Mouse (Mus musculus): Measurements from ENCODE around the gene 2410137M14Rik. TPM values are rescaled to one million over a fixed set of nuclear protein-coding genes. Genes with fewer than 3 reads are reported as not detected.

The 2410137M14Rik gene
- polyA plus RNA-seq, 1 experiment from 2014 or later = not detected

DNA sequence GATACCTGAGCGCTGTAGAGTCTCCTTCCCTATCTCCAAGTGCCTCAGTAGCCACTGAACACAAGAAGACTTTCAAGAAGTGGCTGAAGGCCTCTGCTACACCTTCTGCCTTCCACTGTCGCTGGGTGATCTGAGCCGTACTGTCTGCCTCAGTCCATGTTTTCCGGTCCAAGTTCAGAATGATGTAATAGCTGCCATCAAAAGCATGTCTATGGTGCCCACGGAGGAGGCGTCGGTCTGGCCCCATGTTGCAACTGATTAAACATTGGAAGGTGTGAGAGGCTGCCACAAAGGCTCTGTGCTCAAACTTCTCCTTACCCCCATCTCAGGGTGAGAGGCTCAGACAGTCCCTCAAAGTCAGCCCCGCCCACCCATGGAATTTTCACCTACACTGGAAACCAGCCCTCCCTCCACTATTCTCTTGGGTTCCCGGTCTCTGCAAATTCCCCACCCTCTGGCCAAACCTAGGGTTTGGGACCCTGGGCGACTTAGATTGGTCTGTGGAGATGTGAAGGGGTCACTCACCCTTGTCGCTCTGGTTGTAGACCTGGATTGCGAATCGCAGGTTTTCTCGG, 10.6 kb downstream of the 2410137M14Rik start:
- H3K9ac ChIP-seq = no peak overlapping the region
- ATAC-seq (replicated peaks; ENCODE audit: insufficient number of reproducible peaks, insufficient read depth, low FRiP score, low read depth) = no peak

DNA sequence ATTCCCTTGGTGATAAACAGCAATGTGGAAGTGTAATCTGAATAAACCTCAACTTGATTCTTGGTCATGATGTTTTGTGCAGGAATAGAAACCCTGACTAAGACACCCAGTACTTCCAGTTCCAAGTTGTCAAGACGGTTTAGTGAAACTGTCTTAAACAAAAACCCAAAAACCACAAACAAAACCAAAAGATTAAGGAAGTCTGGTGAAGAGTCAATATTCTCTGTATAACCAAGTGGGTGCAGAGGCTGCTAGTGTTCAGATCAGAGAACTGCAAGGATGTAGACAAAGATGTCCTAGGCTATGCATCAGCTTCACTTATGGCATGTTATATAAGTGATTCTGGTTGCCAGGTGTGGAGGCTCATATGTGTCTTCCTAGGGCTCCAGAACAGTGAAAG, 14.2 kb downstream of the 2410137M14Rik start:
- Histone ChIP-seq H3K36me3 (no peaks in the 10 kb centered on the region), H3K27ac (no peak overlapping the region), H3K4me2 (no peak overlapping the region), H3K27me3 (no peaks in the 10 kb centered on the region), H3K4me1 (replicated peaks) (no peaks in the 10 kb centered on the region), H3K9ac (no peak overlapping the region), H3K9me3 (replicated peaks) (no peaks in the 10 kb centered on the region), H3K4me3 (no peak overlapping the region)
- 70% methylated on average over 1 of the region's 1 CpGs for WGBS
- ATAC-seq (replicated peaks; ENCODE audit: insufficient number of reproducible peaks, insufficient read depth, low FRiP score, low read depth) = no peak

More for the DNA sequence above, 10.6 kb downstream of the 2410137M14Rik start:
- no peaks in the 10 kb centered on the region for H3K4me1 ChIP-seq (replicated peaks)
- WGBS = 74% methylated on average over 14 of the region's 14 CpGs
- H3K36me3 ChIP-seq = no peaks in the 10 kb centered on the region
- no peak overlapping the region for H3K27ac ChIP-seq
- no peaks in the 10 kb centered on the region for H3K9me3 ChIP-seq (replicated peaks)
- no peaks in the 10 kb centered on the region for H3K27me3 ChIP-seq
- no peak overlapping the region for H3K4me3 ChIP-seq
- no peak overlapping the region for H3K4me2 ChIP-seq

DNA sequence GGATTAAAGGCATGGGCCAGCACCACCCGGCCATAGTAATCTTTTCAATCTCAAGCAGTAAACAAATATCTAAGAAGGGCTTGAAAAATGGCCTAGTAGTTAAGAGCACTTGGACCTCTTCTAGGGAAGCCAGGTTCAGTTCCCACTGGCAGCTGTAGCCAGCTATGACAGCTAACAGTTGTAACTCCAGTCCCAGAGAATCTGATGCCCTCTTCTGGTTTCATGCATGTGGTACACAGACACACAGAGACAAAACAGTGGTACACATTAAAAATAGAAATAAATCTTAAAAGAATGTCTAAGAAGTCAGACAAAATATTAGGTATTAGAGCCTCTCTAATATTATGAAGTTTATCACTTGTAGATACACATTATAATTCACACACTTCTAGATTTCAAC, 19.9 kb downstream of the 2410137M14Rik start:
- Histone ChIP-seq H3K9ac (no peak overlapping the region), H3K27me3 (no peaks in the 10 kb centered on the region), H3K4me2 (no peak overlapping the region), H3K4me3 (no peak overlapping the region), H3K9me3 (replicated peaks) (no peaks in the 10 kb centered on the region), H3K27ac (no peak overlapping the region), H3K36me3 (peaks cover 4% of the 10 kb centered on the region), H3K4me1 (replicated peaks) (peaks cover 14% of the 10 kb centered on the region)
- no peak for ATAC-seq (replicated peaks; ENCODE audit: insufficient number of reproducible peaks, insufficient read depth, low FRiP score, low read depth)
- 60% methylated on average over 1 of the region's 1 CpGs for WGBS

- Histone ChIP-seq H3K27ac (peak overlapping the region; percentile 87), H3K27me3 (no peaks in the 10 kb centered on the region), H3K9ac (peak overlapping the region; percentile 69), H3K36me3 (peaks cover 16% of the 10 kb centered on the region), H3K4me2 (peak overlapping the region; percentile 83), H3K4me3 (peak overlapping the region; percentile 76), H3K9me3 (replicated peaks) (no peaks in the 10 kb centered on the region), H3K4me1 (replicated peaks) (peaks cover 14% of the 10 kb centered on the region)
- WGBS = 11% methylated on average over 12 of the region's 12 CpGs
- no peak for ATAC-seq (replicated peaks; ENCODE audit: insufficient number of reproducible peaks, insufficient read depth, low FRiP score, low read depth)
These were observed 22.2 kb downstream of the 2410137M14Rik start for GRCm38 (mm10) chr17:36958884-36959283.

GRCm38 (mm10) chr17:36957999-36958743, 22.9 kb downstream of the 2410137M14Rik start, which contains the start of the genes Znrd1 and Znrd1as:
Gene Znrd1, minus strand, starts transcription at chr17:36958559.
Gene Znrd1as, plus strand, starts transcription at chr17:36958592.
- Histone ChIP-seq H3K9ac (peak within 1 kb of the TSS; percentile 79), H3K27ac (peak within 1 kb of the TSS; percentile 87), H3K36me3 (peaks cover 16% of the 10 kb centered on the region), H3K4me1 (replicated peaks) (peaks cover 14% of the 10 kb centered on the region), H3K27me3 (no peaks in the 10 kb centered on the region), H3K4me3 (peak within 1 kb of the TSS; percentile 76), H3K4me2 (peak within 1 kb of the TSS; percentile 83), H3K9me3 (replicated peaks) (no peaks in the 10 kb centered on the region)
- under 1% methylated on average over 46 of the region's 46 CpGs for WGBS
- peak; percentile 96 for ATAC-seq (replicated peaks; ENCODE audit: insufficient number of reproducible peaks, insufficient read depth, low FRiP score, low read depth)

DNA sequence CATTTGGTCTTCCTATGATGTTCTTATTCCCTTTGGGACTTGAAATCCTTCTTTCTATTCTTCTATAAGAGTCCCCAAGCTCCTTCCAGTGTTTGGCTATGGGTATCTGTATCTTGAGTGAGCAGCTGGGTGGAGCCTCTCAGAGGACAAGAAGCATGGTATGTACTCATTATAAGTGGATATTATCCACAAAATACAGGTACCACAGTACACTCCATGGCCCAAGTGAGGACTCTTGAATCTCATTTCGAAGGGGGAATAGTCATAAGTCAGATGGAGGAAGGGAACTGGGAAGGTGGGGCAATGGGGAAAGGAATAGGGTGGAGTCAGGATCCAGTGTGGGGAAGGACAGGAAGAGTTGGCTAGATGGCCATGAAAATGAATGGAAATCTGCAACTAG, 28.0 kb downstream of the 2410137M14Rik start:
- Histone ChIP-seq H3K27ac (no peak overlapping the region), H3K4me2 (no peak overlapping the region), H3K4me3 (no peak overlapping the region), H3K4me1 (replicated peaks) (peaks cover 16% of the 10 kb centered on the region), H3K36me3 (peaks cover 26% of the 10 kb centered on the region), H3K27me3 (no peaks in the 10 kb centered on the region), H3K9ac (no peak overlapping the region), H3K9me3 (replicated peaks) (no peaks in the 10 kb centered on the region)
- 88% methylated on average over 1 of the region's 1 CpGs for WGBS
- ATAC-seq (replicated peaks; ENCODE audit: insufficient number of reproducible peaks, insufficient read depth, low FRiP score, low read depth) = no peak

DNA sequence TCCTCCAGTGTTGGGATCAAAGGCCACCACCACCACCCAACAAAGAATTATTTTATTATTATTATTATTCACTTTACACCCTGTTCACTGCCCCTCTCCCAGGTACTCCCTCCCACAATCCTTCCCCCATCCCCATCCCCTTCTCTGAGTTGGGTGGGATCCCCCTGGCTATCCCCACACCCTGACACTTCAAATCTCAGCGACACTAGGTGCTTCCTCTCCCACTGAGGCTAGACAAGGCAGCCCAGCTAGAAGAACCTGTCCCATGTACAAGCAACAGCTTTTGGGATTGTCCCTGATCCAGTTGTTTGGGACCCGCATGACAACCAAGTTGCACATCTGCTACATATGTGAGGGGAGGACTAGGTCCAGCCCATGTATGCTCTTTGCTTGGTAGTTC, 28.4 kb downstream of the 2410137M14Rik start:
- 75% methylated on average over 2 of the region's 2 CpGs for WGBS
- H3K36me3 ChIP-seq = peaks cover 26% of the 10 kb centered on the region
- ATAC-seq (replicated peaks; ENCODE audit: insufficient number of reproducible peaks, insufficient read depth, low FRiP score, low read depth) = no peak

DNA sequence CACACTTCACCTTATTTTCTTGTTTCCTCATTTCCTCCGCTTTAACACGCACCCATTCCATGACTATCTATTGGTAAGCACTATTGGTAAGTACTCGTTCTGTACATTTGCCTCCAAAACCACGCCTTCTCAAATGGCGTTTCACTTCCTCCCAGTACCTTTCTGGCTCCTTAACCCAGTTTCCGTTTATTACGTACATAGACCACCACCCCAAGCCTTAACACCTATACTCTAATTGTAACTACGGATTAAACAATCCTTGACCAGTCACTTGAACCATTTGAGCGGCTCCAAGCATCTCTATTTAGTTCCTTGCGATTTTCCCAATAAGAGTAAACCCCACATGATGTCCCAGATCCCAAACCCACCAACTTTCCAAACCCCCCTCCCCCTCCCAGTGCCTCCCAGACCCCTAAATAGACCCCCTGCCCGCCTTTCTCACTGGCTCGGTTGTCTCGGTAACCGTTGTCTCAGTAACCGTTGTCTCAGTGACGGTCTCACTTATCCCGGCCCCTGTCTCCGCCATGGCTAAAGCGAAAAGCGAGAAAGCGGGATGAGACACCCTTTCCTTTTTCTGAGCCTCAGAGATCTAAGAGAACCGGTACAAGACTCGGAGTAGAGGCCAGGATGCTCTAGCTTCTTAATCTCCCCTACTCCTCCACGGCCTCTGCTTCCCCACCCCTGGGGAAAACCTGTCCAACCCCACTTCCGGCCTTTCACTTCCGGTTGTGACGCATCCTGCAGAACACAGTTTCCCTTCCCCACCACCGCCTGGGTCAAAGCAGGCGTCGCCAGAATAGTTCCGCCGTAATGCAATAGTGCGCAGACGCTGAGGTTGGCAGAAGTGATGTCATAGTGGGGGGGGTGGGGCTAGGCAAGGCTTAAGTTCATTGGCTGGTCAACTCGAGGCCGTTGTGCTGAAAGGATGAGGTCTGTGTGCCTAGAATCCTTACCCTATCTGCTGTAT, 29.8 kb downstream of the 2410137M14Rik start, which contains the start of gene Ppp1r11:
Gene Ppp1r11 (minus strand): TSS at position 761 of the 967 bp plus-strand sequence.
- peak within 1 kb of the TSS; percentile 73 for H3K9ac ChIP-seq
- H3K27ac ChIP-seq = peak within 1 kb of the TSS; percentile 75
- H3K27me3 ChIP-seq = peaks cover 10% of the 10 kb centered on the region
- WGBS = 2% methylated on average over 36 of the region's 36 CpGs
- H3K4me1 ChIP-seq (replicated peaks) = peaks cover 23% of the 10 kb centered on the region
- H3K4me3 ChIP-seq = peak within 1 kb of the TSS; percentile 87
- peak within 1 kb of the TSS; percentile 68 for H3K4me2 ChIP-seq
- peaks cover 23% of the 10 kb centered on the region for H3K36me3 ChIP-seq
- ATAC-seq (replicated peaks; ENCODE audit: insufficient number of reproducible peaks, insufficient read depth, low FRiP score, low read depth) = peak; percentile 96
- no peaks in the 10 kb centered on the region for H3K9me3 ChIP-seq (replicated peaks)

More for the DNA sequence above, 28.4 kb downstream of the 2410137M14Rik start:
- H3K4me1 ChIP-seq (replicated peaks) = peaks cover 15% of the 10 kb centered on the region
- no peak overlapping the region for H3K4me2 ChIP-seq
- H3K27ac ChIP-seq = no peak overlapping the region
- H3K9me3 ChIP-seq (replicated peaks) = no peaks in the 10 kb centered on the region
- no peak overlapping the region for H3K9ac ChIP-seq
- H3K27me3 ChIP-seq = peaks cover under 1% of the 10 kb centered on the region; the same call in 1 of the 2 replicates
- no peak overlapping the region for H3K4me3 ChIP-seq

DNA sequence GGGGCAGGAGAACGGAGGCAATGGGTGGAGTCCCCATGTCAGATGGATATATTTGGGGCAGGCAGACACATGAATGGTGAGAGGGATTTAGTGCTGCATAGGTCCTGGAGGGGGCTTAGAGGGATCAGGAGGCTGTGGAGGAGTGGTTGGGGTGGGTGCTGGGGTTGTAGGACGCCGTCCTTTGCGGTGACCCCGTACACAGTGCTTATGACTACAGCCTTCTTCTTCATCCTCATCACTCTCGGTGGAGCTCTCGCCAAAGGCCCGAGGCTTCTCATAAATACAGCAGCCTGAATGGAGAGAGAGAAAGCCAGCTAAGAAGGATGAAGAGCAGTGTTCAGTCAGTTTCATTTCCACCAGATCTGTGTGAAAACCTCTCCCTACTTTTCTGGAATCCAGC, 31.8 kb downstream of the 2410137M14Rik start:
- peaks cover 30% of the 10 kb centered on the region for H3K27me3 ChIP-seq
- H3K9ac ChIP-seq = no peak overlapping the region
- H3K4me3 ChIP-seq = no peak overlapping the region
- WGBS = 92% methylated on average over 8 of the region's 8 CpGs
- H3K9me3 ChIP-seq (replicated peaks) = no peaks in the 10 kb centered on the region
- peaks cover 23% of the 10 kb centered on the region for H3K4me1 ChIP-seq (replicated peaks)
- no peak for ATAC-seq (replicated peaks; ENCODE audit: insufficient number of reproducible peaks, insufficient read depth, low FRiP score, low read depth)
- peaks cover 12% of the 10 kb centered on the region for H3K36me3 ChIP-seq
- H3K4me2 ChIP-seq = no peak overlapping the region
- H3K27ac ChIP-seq = no peak overlapping the region

- WGBS = 83% methylated on average over 1 of the region's 1 CpGs
- no peak overlapping the region for H3K27ac ChIP-seq
- no peak for ATAC-seq (replicated peaks; ENCODE audit: insufficient number of reproducible peaks, insufficient read depth, low FRiP score, low read depth)
- no peaks in the 10 kb centered on the region for H3K9me3 ChIP-seq (replicated peaks)
- H3K4me1 ChIP-seq (replicated peaks) = peaks cover 26% of the 10 kb centered on the region
- peaks cover 40% of the 10 kb centered on the region for H3K27me3 ChIP-seq
- no peak overlapping the region for H3K9ac ChIP-seq
- peaks cover 9% of the 10 kb centered on the region; the same call in 1 of the 2 replicates for H3K36me3 ChIP-seq
- no peak overlapping the region for H3K4me2 ChIP-seq
- no peak overlapping the region for H3K4me3 ChIP-seq
These were observed 32.8 kb downstream of the 2410137M14Rik start for GRCm38 (mm10) chr17:36948286-36948685.

All from heart, embryonic 15.5 days (tissue).